Mouse (Mus musculus): Measurements from ENCODE around the gene Gys1.

- TF ChIP-seq CTCF (IDR thresholded peaks at IDR 0.05; ENCODE audit: low read depth): peak; percentile 55
- TF ChIP-seq EP300 (IDR thresholded peaks at IDR 0.05; ENCODE audit: low read depth): no peak
Measured at GRCm38 (mm10) chr7:45437521-45438276, 3.1 kb downstream of the Gys1 start, which contains the start of gene Ruvbl2.
